Mouse (Mus musculus) large intestine, adult 2 months (tissue): ENCODE data around the gene Pms2. TPM values are rescaled to one million over a fixed set of nuclear protein-coding genes. Genes with fewer than 3 reads are reported as not detected.

Experiments used
- DNase-seq: peaks from one replicate; pipeline ENCODE4 v3.0.0-alpha.2; 2012; ENCODE audit warnings: low read depth, low spot score
- WGBS: fragments of 180-500 bp; shearing (Covaris S2); methylation state at CpG from one replicate; pipeline ENCODE4 v1.1.7; 2018; 5-methylcytosine and 5-hydroxymethylcytosine counted together
- polyA plus RNA-seq: library from polyadenylated mRNA; depleted of rRNA; stranded (reverse); fragments of >200 nt; gene quantifications from 2 replicates; pipeline ENCODE4 v1.2.3, GENCODE M21; 2012; rRNA removed

The Pms2 gene
- polyA plus RNA-seq, 1 experiment, result 2.5 TPM

DNA sequence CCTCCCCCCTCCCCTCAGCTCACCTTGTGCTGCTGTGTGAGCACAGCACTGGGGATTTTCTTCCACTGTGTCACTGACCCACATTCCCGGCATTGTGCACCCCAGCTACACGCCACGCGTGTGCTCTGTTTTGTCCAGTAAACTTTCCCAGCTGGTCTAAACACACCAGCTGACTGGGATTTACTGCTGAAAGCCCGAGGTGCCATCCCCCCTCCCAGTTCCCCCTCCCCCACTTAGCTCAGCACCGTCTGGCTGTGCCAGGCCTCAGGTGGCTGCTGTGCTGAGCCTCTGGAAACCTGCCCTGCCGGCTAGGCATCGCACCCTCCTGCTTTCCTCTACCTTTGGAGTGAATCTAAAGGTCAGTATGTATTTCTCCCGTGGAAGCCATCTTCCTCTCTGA, 71.1 kb downstream of the Pms2 start:
- DNase-seq, result no peak
- 39% methylated on average over 9 of the region's 9 CpGs for WGBS

DNA sequence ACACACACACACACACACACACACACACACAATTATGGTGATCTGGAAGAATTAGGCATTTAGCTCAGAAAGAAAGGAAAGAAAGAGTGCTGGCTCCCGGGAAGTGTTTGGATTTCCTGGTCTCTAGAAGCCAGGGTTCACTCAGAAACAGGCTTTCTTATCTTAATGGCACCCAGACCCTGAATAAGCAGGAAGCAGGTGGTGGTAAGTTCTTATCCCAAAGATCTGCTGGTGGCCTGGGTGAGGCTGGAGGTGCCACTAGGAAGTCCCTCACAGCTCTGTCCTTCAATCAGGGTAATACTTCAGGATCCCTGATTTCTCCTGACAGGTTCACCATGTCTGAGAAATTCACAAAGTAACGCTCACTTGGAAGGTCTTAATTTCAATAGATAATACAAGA, 72.6 kb downstream of the Pms2 start:
- no peak for DNase-seq
- WGBS, result 43% methylated on average over 2 of the region's 2 CpGs

Other genes with a start within 250 kb of the Pms2 start
- 3.3 and 5.1 TPM in 2 replicates for gene Usp42, start 177.7 kb upstream of the Pms2 start, polyA plus RNA-seq
- 18.7 and 19.8 TPM in 2 replicates for gene Eif2ak1, start 92.2 kb upstream of the Pms2 start, polyA plus RNA-seq
- gene Ankrd61, start 12.3 kb upstream of the Pms2 start, polyA plus RNA-seq, result 0.10 and 0.18 TPM in 2 replicates
- 66.4 and 69.0 TPM in 2 replicates for gene Aimp2, start 117 bp upstream of the Pms2 start, polyA plus RNA-seq
- gene Gm42421, start 18.2 kb downstream of the Pms2 start, polyA plus RNA-seq, result not detected in 2 replicates
- gene Rsph10b, start 23.1 kb downstream of the Pms2 start, polyA plus RNA-seq, result 0.07 and 0.21 TPM in 2 replicates
- gene Ccz1, start 104.9 kb downstream of the Pms2 start, polyA plus RNA-seq, result 17.6 and 20.1 TPM in 2 replicates
- gene Ocm, start 116.7 kb downstream of the Pms2 start, polyA plus RNA-seq, result 23.7 and 30.5 TPM in 2 replicates
- gene Lmtk2, start 190.5 kb downstream of the Pms2 start, polyA plus RNA-seq, result 21.9 and 31.0 TPM in 2 replicates